Comparison of ENCODE assay signal across 8 mouse cellular contexts in the genomic region with DNA sequence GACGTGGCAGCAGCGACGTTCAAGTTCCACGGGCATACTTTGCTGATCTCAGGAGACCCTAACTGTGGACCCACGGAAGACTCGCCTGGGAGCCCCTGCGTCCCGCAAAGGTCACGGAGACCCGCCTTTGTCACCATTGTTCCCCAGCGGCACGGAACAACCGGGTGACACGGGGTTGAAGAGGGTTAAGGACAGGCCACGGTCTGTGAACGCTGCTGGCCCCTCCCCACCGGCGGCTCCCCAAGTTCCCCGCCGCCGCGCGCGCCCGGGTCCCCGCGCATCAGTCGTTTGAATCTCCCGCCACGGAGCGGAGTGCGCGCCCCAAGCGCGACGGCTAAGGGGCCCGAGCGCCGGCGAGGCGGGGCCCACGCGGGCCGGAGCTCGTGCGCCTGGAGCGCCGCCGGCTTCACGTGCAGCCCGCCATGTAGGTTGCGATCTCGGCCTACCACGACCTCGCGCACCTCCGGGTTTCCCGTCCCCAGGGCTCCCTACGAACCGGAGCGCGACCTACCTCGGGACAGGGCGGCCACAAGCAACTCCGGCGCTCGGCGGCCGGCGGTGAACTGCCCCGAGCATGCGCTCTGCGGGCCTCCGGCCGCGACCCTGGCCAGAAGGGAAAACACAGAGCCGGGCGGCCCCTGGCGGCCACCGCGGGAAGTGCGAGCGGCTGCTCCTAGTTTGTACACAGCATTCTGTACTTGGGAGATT. TPM values are rescaled to one million over a fixed set of nuclear protein-coding genes. Genes with fewer than 3 reads are reported as not detected.
DNase-seq lines count a peak whose midpoint lies in the region; ATAC-seq and TF ChIP-seq lines count a peak whose summit lies in the region.

No protein-coding gene starts in this region.

- H3K9ac ChIP-seq in embryonic facial prominence, embryonic 14.5 days (ENCODE audit: low read depth, low read length): peak overlapping the region; percentile 79
- peak overlapping the region; percentile 89 for H3K9ac ChIP-seq in limb, embryonic 13.5 days
- peak overlapping the region; percentile 69 for H3K9ac ChIP-seq in midbrain, embryonic 15.5 days

- peak; percentile 89 for ATAC-seq in embryonic facial prominence, embryonic 14.5 days (ENCODE audit: low read depth)
- ATAC-seq in limb, embryonic 13.5 days (ENCODE audit: low FRiP score, low read depth): peak; percentile 89
- peak; percentile 91 for ATAC-seq in midbrain, embryonic 15.5 days (replicated peaks)

- no peaks in the 10 kb centered on the region for H3K27me3 ChIP-seq in embryonic facial prominence, embryonic 14.5 days (replicated peaks; ENCODE audit: control insufficient read depth, insufficient read depth, low read length)
- no peaks in the 10 kb centered on the region for H3K27me3 ChIP-seq in limb, embryonic 13.5 days
- no peaks in the 10 kb centered on the region for H3K27me3 ChIP-seq in midbrain, embryonic 15.5 days (replicated peaks)

- peak; percentile 87 for DNase-seq in 416B (ENCODE audit: low read depth)
- DNase-seq in embryonic facial prominence, embryonic 14.5 days (ENCODE audit: low spot score): peak; percentile 91
- peak; percentile 94 for DNase-seq in heart, adult 8-10 months (ENCODE audit: low spot score)
- DNase-seq in kidney, adult 8-10 months: peak; percentile 91 to 98
- peak; percentile 87 to 97 for DNase-seq in spleen, adult 18-20 months

- WGBS in bone marrow, adult 2 months: under 1% methylated on average over 83 of the region's 83 CpGs
- under 1% methylated on average over 48 of the region's 83 CpGs for WGBS in embryonic facial prominence, embryonic 14.5 days
- WGBS in limb, embryonic 13.5 days: under 1% methylated on average over 83 of the region's 83 CpGs
- WGBS in midbrain, embryonic 15.5 days: under 1% methylated on average over 80 of the region's 83 CpGs

- peak overlapping the region; percentile 91 for H3K27ac ChIP-seq in bone marrow, adult 2 months (ENCODE audit: control insufficient read depth, insufficient read depth, low read depth, low read length, poor library complexity)
- H3K27ac ChIP-seq in embryonic facial prominence, embryonic 14.5 days (replicated peaks; ENCODE audit: low read depth, low read length): peak overlapping the region; percentile 48; the same call in 1 of the 2 replicates
- H3K27ac ChIP-seq in limb, embryonic 13.5 days: peak overlapping the region; percentile 28; the same call in 1 of the 2 replicates
- H3K27ac ChIP-seq in midbrain, embryonic 15.5 days: peak overlapping the region; percentile 51; the same call in 1 of the 2 replicates

- peak; percentile 81 for TF ChIP-seq POLR2A in bone marrow, adult 2 months (IDR thresholded peaks at IDR 0.05; ENCODE audit: borderline replicate concordance, control insufficient read depth, low read depth, low read length)

- H3K36me3 ChIP-seq in embryonic facial prominence, embryonic 14.5 days (ENCODE audit: control insufficient read depth, insufficient read depth, low read length): peaks cover under 1% of the 10 kb centered on the region; the same call in 1 of the 2 replicates
- H3K36me3 ChIP-seq in limb, embryonic 13.5 days: peaks cover 4% of the 10 kb centered on the region; the same call in 1 of the 2 replicates
- H3K36me3 ChIP-seq in midbrain, embryonic 15.5 days (replicated peaks): no peaks in the 10 kb centered on the region

- peak overlapping the region; percentile 89 for H3K4me3 ChIP-seq in bone marrow, adult 2 months (replicated peaks; ENCODE audit: control insufficient read depth, low read depth, low read length)
- H3K4me3 ChIP-seq in embryonic facial prominence, embryonic 14.5 days (ENCODE audit: low read depth, low read length): peak overlapping the region; percentile 79
- peak overlapping the region; percentile 85 for H3K4me3 ChIP-seq in limb, embryonic 13.5 days
- H3K4me3 ChIP-seq in midbrain, embryonic 15.5 days: peak overlapping the region; percentile 83

- H3K9me3 ChIP-seq in embryonic facial prominence, embryonic 14.5 days (ENCODE audit: control insufficient read depth, low read length): no peaks in the 10 kb centered on the region
- H3K9me3 ChIP-seq in limb, embryonic 13.5 days: no peaks in the 10 kb centered on the region
- no peaks in the 10 kb centered on the region for H3K9me3 ChIP-seq in midbrain, embryonic 15.5 days

- peaks cover 1% of the 10 kb centered on the region for H3K4me1 ChIP-seq in bone marrow, adult 2 months (ENCODE audit: control insufficient read depth, insufficient read depth, low read length)
- H3K4me1 ChIP-seq in embryonic facial prominence, embryonic 14.5 days (ENCODE audit: control insufficient read depth, insufficient read depth, low read length): peaks cover 13% of the 10 kb centered on the region
- peaks cover 26% of the 10 kb centered on the region for H3K4me1 ChIP-seq in limb, embryonic 13.5 days
- peaks cover 15% of the 10 kb centered on the region for H3K4me1 ChIP-seq in midbrain, embryonic 15.5 days

- peak overlapping the region; percentile 89 for H3K4me2 ChIP-seq in embryonic facial prominence, embryonic 14.5 days (ENCODE audit: low read depth, low read length)
- peak overlapping the region; percentile 97 for H3K4me2 ChIP-seq in limb, embryonic 13.5 days (replicated peaks)
- peak overlapping the region; percentile 89 for H3K4me2 ChIP-seq in midbrain, embryonic 15.5 days

- TF ChIP-seq CTCF in bone marrow, adult 2 months (IDR thresholded peaks at IDR 0.05; ENCODE audit: control insufficient read depth, insufficient read depth, low read length): peak; percentile 79

RNA-seq across cellular contexts. Expression of a gene that starts 8.1 kb away (rescaled TPM):
- polyA plus RNA-seq in bone marrow, adult 2 months (2011; ENCODE audit: insufficient read depth, insufficient read length, low replicate concordance, missing spikeins): 48.8 and 58.7 TPM in 2 replicates
- polyA plus RNA-seq in embryonic facial prominence, embryonic 14.5 days (2014; fragmentation: Nextera tagmentation; extraction: Ambion mirVana): 40.4 and 46.6 TPM in 2 replicates
- total RNA-seq in heart, adult 8-10 months (2022): 1 to 10 TPM; 5.9 to 7.8 (median 7.4) TPM
- 81.5 and 83.0 TPM in 2 replicates for polyA plus RNA-seq in limb, embryonic 13.5 days (2015; fragmentation: Nextera tagmentation; extraction: Ambion mirVana)
- polyA plus RNA-seq in midbrain, embryonic 15.5 days (2015; fragmentation: Nextera tagmentation; extraction: Ambion mirVana): 36.4 and 39.0 TPM in 2 replicates

RNA-seq across cellular contexts. Expression of a gene that starts 16.0 kb away (rescaled TPM):
- 32.1 and 40.3 TPM in 2 replicates for polyA plus RNA-seq in bone marrow, adult 2 months (2011; ENCODE audit: insufficient read depth, insufficient read length, low replicate concordance, missing spikeins)
- 62.3 and 69.9 TPM in 2 replicates for polyA plus RNA-seq in embryonic facial prominence, embryonic 14.5 days (2014; fragmentation: Nextera tagmentation; extraction: Ambion mirVana)
- 10 to 100 TPM; 21.2 to 29.1 (median 23.6) TPM for total RNA-seq in heart, adult 8-10 months (2022)
- polyA plus RNA-seq in limb, embryonic 13.5 days (2015; fragmentation: Nextera tagmentation; extraction: Ambion mirVana): 81.2 and 82.4 TPM in 2 replicates
- polyA plus RNA-seq in midbrain, embryonic 15.5 days (2015; fragmentation: Nextera tagmentation; extraction: Ambion mirVana): 71.2 and 84.6 TPM in 2 replicates

RNA-seq across cellular contexts. Expression of a gene that starts 42.1 kb away (rescaled TPM):
- polyA plus RNA-seq in bone marrow, adult 2 months (2011; ENCODE audit: insufficient read depth, insufficient read length, low replicate concordance, missing spikeins): not detected in 2 replicates
- polyA plus RNA-seq in embryonic facial prominence, embryonic 14.5 days (2014; fragmentation: Nextera tagmentation; extraction: Ambion mirVana): 1.8 and 2.3 TPM in 2 replicates
- 1 to 10 TPM in 2 of 4 experiments, under 1 TPM in 1, not detected in 1; 0.59 to 2.6 (median 1.7) TPM for total RNA-seq in heart, adult 8-10 months (2022)
- polyA plus RNA-seq in limb, embryonic 13.5 days (2015; fragmentation: Nextera tagmentation; extraction: Ambion mirVana): 1.7 and 1.9 TPM in 2 replicates
- polyA plus RNA-seq in midbrain, embryonic 15.5 days (2015; fragmentation: Nextera tagmentation; extraction: Ambion mirVana): 2.0 and 2.4 TPM in 2 replicates

Comparison
In these comparisons a context has a peak if more than half of its experiments do, and no peak if none do; other contexts are left out.
1. Peak in every context shown above with its lines: DNase-seq, ATAC-seq, H3K4me3 ChIP-seq and H3K27ac ChIP-seq.
2. H3K27ac ChIP-seq: peak in every context shown above with its lines; median percentile 91 in bone marrow, adult 2 months; 51 in midbrain, embryonic 15.5 days; 48 in embryonic facial prominence, embryonic 14.5 days; 28 in limb, embryonic 13.5 days.